23 mouse cellular contexts compared by ENCODE assay signal in genomic region chr5:118042599-118042998, GRCm38 (mm10). TPM values are rescaled to one million over a fixed set of nuclear protein-coding genes. Genes with fewer than 3 reads are reported as not detected.
DNase-seq lines count a peak whose midpoint lies in the region; ATAC-seq and TF ChIP-seq lines count a peak whose summit lies in the region.
"Had no signal": no experiment of that assay in that cellular context is flagged by ENCODE, and none has a peak within 500 bp of the region (broad histone marks: within the 10 kb centered on the region; RNA-seq: fewer than 3 reads in every experiment).

No protein-coding gene starts in this region.

- H3K27me3 ChIP-seq in intestine, postnatal 0 days (replicated peaks; ENCODE audit: control insufficient read depth, insufficient read depth, low read length): no peaks in the 10 kb centered on the region
- H3K27me3 ChIP-seq: forebrain, embryonic 15.5 days; limb, embryonic 13.5 days; neural tube, embryonic 12.5 days had no signal

- no peak for TF ChIP-seq CTCF in intestine, postnatal 0 days (IDR thresholded peaks at IDR 0.05; ENCODE audit: low read depth)

- 75% methylated on average over 6 of the region's 6 CpGs for WGBS in intestine, postnatal 0 days

- H3K4me2 ChIP-seq in intestine, postnatal 0 days (replicated peaks; ENCODE audit: low read depth): no peak overlapping the region
- H3K4me2 ChIP-seq: forebrain, embryonic 15.5 days; heart, embryonic 12.5 days; limb, embryonic 13.5 days; liver, embryonic 12.5 days; neural tube, embryonic 12.5 days had no signal

- no peak overlapping the region for H3K9ac ChIP-seq in intestine, postnatal 0 days (ENCODE audit: low read depth, low read length)
- H3K9ac ChIP-seq: forebrain, embryonic 15.5 days; heart, embryonic 12.5 days; limb, embryonic 13.5 days; liver, embryonic 12.5 days; neural tube, embryonic 12.5 days had no signal

- ATAC-seq in intestine, postnatal 0 days: no peak
- ATAC-seq: forebrain, embryonic 15.5 days; liver, embryonic 12.5 days had no signal

- peak; percentile 57 for DNase-seq in layer of hippocampus, adult 9-11 months
- DNase-seq in layer of hippocampus, adult 9-10 months (ENCODE audit: low spot score): no peak
- peak; percentile 96 for DNase-seq in brain, adult 2 months (ENCODE audit: low read depth, low spot score)
- DNase-seq in cerebellum, adult 11-12 months: peak; percentile 95
- peak; percentile 93 to 94 for DNase-seq in cerebellum, postnatal 10 days
- no peak for DNase-seq in MN1 (ENCODE audit: low spot score)
- no peak for DNase-seq in gastrocnemius, postnatal 25 days
- DNase-seq: gastrocnemius, postnatal 10 days; heart, adult 11 months; heart, postnatal 10 days; kidney, adult 11 months; kidney, postnatal 10 days; layer of hippocampus, postnatal 36 days; lung, adult 18-20 months; midbrain, embryonic 14.5 days; right cerebral cortex, postnatal 14 days had no signal

- H3K9me3 ChIP-seq in intestine, postnatal 0 days (ENCODE audit: control insufficient read depth): no peaks in the 10 kb centered on the region
- H3K9me3 ChIP-seq: forebrain, embryonic 15.5 days; heart, embryonic 12.5 days; hindbrain, embryonic 10.5 days; limb, embryonic 13.5 days; liver, embryonic 12.5 days; neural tube, embryonic 12.5 days had no signal

- H3K4me1 ChIP-seq in intestine, postnatal 0 days (replicated peaks; ENCODE audit: control insufficient read depth, insufficient read depth, low read length): no peaks in the 10 kb centered on the region

- no peak overlapping the region for H3K27ac ChIP-seq in intestine, postnatal 0 days (ENCODE audit: low read depth, low read length)
- H3K27ac ChIP-seq: forebrain, embryonic 15.5 days; hindbrain, embryonic 10.5 days; limb, embryonic 13.5 days; liver, embryonic 12.5 days; neural tube, embryonic 12.5 days had no signal

- H3K36me3 ChIP-seq in intestine, postnatal 0 days (ENCODE audit: control insufficient read depth, insufficient read depth): no peaks in the 10 kb centered on the region
- H3K36me3 ChIP-seq: forebrain, embryonic 15.5 days; heart, embryonic 12.5 days; hindbrain, embryonic 10.5 days; limb, embryonic 13.5 days; liver, embryonic 12.5 days; neural tube, embryonic 12.5 days had no signal

- H3K4me3 ChIP-seq in intestine, postnatal 0 days (ENCODE audit: low read depth, low read length): no peak overlapping the region
- H3K4me3 ChIP-seq: forebrain, embryonic 15.5 days; heart, embryonic 12.5 days; hindbrain, embryonic 10.5 days; limb, embryonic 13.5 days; liver, embryonic 12.5 days; neural tube, embryonic 12.5 days had no signal

RNA-seq across cellular contexts. Expression of gene Tesc, which starts 15.1 kb away (rescaled TPM):
- 2.8 and 3.3 TPM in 2 replicates for polyA plus RNA-seq in intestine, postnatal 0 days (2015; fragmentation: Nextera tagmentation; extraction: Ambion mirVana)
- total RNA-seq in gastrocnemius, postnatal 25 days (2021): 1 to 10 TPM in 1 of 2 experiments, under 1 TPM in 1; 0.28 to 1.0 TPM

Comparison
In these comparisons a context has a peak if more than half of its experiments do, and no peak if none do; other contexts are left out.
1. DNase-seq: peak in layer of hippocampus, adult 9-11 months (single experiment), brain, adult 2 months (single experiment), cerebellum, adult 11-12 months (single experiment) and cerebellum, postnatal 10 days (2 of 2); none in layer of hippocampus, adult 9-10 months (single experiment), MN1 (single experiment) and gastrocnemius, postnatal 25 days (single experiment).